ENCODE assay signal across 7 mouse cellular contexts in genomic region chr8:9369201-9369600, GRCm38 (mm10).
"Had no signal": no experiment of that assay in that cellular context is flagged by ENCODE, and none has a peak within 500 bp of the region (broad histone marks: within the 10 kb centered on the region; RNA-seq: fewer than 3 reads in every experiment).

No protein-coding gene starts in this region.

- DNase-seq: kidney, postnatal 10 days; kidney, postnatal 4 days; lung, adult 18-20 months; retina, postnatal 1 day; right cerebral cortex, postnatal 4 days; spleen, adult 18-20 months; thymus, postnatal 4 days had no signal
